Mouse (Mus musculus): ENCODE data around the gene Lmo3.

Lmo3 gene

DNA sequence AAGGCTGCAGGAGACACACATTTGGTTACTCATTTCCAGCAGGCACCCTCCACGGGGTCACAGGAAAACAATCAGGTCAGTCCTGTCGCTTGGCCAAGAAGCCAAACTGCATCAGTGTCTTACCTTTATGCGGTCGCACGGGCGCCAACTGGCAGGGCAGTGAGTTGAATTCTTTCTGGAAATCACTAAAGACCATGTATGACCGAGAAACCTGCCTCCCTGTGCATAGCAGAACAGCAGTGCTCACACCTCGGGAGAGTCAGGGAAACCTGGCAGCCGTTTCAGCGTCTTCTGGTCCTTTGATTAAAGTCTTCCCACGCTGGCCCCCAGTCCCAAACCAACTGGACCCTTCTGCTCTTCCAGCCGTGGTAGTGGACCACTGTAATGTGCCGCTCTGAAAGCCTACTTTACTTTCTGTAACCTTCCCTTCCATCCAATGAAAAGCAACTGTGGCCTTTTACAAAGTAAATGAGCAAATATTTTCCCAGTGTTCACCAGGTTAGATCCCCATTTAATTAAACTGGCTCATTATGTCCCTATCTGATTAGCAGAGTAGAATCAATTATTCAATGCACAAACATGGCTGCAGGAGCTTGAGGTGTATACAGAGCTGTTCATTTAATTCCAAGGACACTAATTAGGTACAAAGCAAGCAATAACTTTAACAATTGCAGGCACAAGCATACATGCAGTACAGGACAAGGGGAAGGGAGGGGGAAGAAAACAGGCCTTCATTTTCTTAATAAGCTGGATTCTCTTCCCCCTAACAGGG, at the start of gene Lmo3:
Gene Lmo3, minus strand, starts transcription at position 235 of the 772 bp plus-strand sequence.
- DNase-seq (ENCODE audit: low read depth, low spot score), result no peak

DNA sequence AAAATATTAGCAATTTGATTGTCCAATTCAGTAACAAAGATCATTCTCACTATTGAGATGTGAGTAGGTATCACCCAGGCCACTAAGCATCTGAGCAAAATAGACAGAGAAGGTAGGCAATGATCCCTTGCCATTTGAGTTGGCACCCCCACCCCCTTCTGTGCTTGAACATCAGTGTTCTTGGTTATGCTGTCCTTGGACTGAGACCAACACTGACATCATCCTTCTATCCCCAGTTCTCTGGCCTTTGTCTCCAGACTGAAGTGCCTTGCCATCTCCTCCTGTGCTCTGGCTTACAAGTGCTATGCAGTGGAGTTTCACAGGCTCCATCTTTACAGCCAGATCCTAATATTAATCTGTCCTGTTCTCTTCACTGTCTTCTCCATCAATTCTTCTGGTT, 39.0 kb upstream of the Lmo3 start:
- no peak for DNase-seq (ENCODE audit: low read depth, low spot score)

DNA sequence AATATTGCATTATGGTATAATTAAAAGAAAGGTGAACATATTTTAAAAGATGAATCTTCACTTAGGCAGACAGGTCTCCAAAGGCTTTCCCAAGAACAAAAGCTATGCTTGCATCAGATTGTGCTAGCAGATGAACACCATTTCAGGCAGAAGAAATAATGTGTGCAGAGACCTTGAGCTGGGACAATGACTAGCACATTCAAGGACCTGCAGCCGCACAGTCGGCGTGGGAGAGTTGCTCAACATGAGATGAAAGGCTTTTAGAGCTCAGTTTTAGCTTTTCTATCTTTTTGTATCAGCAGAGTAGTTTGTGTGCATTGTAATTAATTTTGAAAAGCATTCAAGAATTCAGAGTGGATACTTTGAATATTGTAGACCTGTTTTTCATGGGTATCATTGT, 36.6 kb upstream of the Lmo3 start:
- no peak for DNase-seq (ENCODE audit: low read depth, low spot score)

DNA sequence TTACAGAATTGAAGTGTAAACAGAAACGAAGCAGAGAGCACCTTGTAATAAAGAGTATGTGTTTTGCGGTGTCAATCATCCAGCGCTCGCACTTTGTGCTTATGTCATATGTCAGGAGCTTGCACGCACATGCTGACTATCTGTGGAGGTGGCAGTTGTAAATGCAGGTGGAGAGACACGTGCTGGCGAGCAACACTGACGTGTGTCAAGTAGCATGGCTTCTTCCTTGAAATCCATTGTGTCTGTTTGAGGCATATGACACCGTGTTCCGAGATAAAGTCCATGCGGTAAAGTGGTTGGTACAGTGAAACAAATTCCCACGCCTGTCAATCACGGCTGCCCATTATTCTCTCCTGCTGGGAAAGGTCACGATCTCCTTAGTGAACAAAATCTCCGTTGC, 15.2 kb upstream of the Lmo3 start:
- no peak for DNase-seq (ENCODE audit: low read depth, low spot score)

DNA sequence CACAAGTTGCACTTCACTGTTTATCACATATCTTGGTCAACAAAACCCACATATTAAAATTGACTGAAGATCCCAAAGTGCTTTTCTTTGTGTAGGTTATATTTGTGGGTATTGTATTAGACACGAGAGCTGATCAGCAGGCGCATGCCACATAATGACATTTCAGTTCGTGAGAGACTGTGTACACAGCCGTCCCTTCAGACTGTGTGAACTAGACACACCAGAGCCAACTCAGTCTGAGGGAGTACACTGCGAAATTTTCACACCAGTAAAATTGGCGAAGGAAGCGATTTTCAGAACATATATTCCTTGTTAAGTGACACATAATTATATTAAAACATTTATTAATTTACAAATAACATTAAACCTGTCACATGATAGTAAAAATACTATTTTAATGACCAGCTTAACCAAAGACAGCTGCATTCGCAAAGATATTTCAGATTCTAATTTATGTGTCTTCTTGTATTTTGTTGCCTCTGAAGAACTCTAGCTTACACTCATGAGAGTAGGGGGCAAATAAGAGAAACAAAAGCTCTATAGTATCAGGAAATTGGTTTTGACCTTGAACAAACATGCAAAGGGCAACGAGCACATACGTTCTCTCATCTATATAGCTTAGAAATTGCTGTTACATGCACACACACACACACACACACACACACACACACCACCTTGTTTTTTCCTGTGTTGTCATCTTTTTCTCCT, 14.4 kb upstream of the Lmo3 start:
- no peak for DNase-seq (ENCODE audit: low read depth, low spot score)

DNA sequence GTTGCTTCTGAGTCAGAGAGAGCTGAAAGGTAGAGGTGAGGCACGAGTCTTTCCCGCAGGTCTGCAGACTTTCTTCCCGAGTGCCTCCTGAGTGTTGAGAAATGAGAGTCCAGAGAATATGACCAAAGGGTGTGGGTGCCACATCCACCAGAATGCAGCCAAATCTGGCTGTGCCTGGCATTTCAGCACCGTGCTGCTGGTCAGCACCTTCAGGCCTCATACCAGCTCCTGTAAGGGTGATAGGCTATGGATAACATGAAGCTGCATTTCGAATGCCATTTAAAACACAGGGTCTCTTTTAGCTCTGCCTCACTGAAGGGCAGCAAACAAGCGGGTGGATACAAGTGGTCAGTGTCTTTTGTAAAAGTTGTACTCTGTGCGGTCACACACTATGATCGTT, 1.5 kb upstream of the Lmo3 start:
- no peak for DNase-seq (ENCODE audit: low read depth, low spot score)

GRCm38 (mm10) chr6:138582506-138583000, 785 bp upstream of the Lmo3 start:
- no peak for DNase-seq (ENCODE audit: low read depth, low spot score)

DNA sequence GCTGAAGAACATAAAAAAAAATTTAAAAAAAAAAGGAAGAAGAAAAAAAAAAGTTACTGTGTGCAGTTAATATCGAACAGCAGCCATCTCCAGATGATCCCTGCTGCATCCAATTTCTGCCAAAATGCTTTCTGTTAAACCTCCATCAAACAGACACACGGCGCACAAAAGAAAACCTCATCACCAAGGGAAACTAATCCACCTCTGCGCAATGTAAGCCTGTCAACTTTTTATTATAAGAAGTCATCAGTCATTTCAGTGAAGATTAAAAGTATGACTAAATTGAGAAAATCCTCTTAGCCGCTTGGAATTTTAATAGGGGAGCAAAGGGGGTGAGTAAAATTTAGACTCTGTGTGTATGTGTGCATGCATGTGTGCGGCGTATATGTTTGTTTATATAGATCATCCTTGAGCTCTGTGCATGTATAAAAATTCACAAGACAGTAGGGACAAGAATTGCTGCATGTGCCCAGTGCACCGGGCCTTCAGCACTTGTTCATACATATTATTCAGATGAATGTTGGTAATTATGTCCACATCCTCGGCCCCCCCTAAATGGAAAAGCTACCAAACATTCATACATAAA, 1.2 kb downstream of the Lmo3 start:
- no peak for DNase-seq (ENCODE audit: low read depth, low spot score)

GRCm38 (mm10) chr6:138563416-138563815, 18.4 kb downstream of the Lmo3 start:
- no peak for DNase-seq (ENCODE audit: low read depth, low spot score)

DNA sequence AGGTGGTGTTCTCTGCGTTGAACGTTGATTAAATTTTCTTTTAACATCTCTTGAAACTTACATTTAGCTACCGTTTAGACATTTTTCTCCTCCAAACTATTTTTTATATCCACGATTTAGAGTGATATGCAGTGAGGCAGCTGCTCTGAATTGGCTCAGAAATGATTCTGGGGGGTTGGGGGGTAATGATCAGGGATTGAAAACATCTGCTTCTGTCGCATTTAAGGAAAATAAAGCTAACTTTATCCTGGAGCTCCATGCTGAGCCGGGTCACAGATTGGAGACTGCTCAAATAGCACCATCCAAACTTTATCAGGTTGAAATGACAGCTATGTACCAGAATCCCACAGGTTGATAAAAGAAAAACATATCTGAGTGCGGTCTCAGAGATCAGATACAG, 29.6 kb downstream of the Lmo3 start:
- DNase-seq (ENCODE audit: low read depth, low spot score), result no peak

DNA sequence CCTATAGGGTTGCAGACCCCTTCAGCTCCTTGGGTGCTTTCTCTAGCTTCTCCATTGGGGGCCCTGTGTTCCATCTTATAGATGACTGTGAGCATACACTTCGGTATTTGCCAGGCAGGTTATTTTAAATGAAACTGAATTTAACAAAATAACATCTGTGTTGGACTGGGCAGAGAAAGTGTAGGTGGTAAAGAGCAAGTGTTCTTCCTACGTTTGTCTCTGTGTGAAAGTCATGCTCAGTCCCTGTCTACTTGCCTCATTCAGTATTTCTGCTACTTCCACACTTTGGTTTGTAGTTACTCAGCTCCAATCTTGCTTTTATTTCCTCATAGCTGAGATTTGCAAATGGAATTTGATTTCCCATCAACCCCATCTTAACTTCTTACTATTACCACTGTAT, 46.9 kb downstream of the Lmo3 start:
- DNase-seq (ENCODE audit: low read depth, low spot score), result no peak

DNA sequence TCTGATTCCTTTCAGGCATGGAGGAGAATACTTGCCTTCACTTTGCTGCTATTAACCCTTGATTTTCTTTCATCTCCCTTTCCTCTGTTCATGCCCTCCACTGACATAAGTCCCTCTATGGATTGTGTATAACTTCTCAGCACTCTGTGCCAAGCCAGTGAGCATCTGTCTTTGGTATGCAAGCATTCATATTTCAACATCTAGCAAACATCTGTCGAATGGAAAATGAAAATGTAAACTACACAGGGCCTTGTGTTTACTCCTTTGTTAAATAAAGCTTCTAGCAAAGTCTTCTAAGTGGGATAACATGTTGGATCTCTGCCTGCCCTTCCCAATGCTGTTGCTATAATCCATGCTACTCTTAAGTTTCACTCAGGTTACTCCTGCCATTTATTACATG, 75.1 kb downstream of the Lmo3 start:
- no peak for DNase-seq (ENCODE audit: low read depth, low spot score)

GRCm38 (mm10) chr6:138503946-138504345, 77.8 kb downstream of the Lmo3 start:
- DNase-seq (ENCODE audit: low read depth, low spot score), result no peak

GRCm38 (mm10) chr6:138482834-138483233, 98.9 kb downstream of the Lmo3 start:
- no peak for DNase-seq (ENCODE audit: low read depth, low spot score)

- peak; percentile 16 for DNase-seq (ENCODE audit: low read depth, low spot score)
Observed at GRCm38 (mm10) chr6:138477611-138478010, 104.2 kb downstream of the Lmo3 start.

GRCm38 (mm10) chr6:138469204-138469603, 112.6 kb downstream of the Lmo3 start:
- DNase-seq (ENCODE audit: low read depth, low spot score), result no peak

DNA sequence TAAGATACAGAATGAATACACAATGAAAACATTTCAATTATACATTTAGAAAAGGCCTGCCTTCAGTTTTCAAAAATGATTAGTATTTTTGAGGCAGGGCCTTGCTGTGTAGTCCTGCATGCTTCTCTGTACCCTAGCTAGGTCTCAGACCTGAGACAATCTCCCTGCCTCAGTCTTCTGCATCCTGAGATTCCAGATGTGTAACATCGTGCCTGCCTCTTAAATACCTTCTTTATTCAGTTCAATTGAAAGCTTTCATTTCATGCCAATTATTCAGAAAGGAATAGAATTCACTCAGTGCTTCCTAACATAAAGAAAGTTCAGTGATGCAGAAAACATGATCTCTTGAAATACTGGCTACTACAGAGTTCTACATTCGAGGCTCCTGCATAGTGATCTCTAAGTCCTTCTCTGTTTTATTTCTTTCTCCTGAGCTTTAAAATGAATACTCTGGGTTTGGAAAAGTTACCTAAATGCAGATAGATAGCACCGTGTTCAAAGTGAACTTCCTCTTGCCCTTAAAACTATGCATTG, 137.2 kb downstream of the Lmo3 start:
- no peak for DNase-seq (ENCODE audit: low read depth, low spot score)

- DNase-seq (ENCODE audit: low read depth, low spot score), result no peak
Observed at GRCm38 (mm10) chr6:138437351-138437750, 144.4 kb downstream of the Lmo3 start.

- DNase-seq (ENCODE audit: low read depth, low spot score), result no peak
Observed at GRCm38 (mm10) chr6:138436813-138437212, 145.0 kb downstream of the Lmo3 start.

DNA sequence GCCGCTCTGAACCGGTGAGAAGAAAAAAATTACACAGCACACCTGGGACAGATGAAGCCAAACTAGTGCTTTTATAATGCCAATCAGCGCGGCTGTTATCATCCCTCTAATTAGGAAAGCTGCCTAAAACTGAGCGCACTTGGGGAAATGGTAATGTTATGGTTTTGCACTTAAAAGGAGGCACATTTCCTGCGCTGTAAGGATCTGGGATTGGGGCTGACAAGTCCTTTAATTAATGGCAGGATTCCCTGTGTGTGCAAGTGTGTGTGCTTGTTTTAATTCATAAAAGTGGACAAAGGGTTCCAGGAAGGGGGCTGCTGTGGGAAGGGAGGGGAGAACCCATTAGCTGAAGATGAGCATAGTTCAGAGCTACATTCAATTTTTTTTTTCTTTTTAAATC, 154.4 kb downstream of the Lmo3 start:
- no peak for DNase-seq (ENCODE audit: low read depth, low spot score)

DNA sequence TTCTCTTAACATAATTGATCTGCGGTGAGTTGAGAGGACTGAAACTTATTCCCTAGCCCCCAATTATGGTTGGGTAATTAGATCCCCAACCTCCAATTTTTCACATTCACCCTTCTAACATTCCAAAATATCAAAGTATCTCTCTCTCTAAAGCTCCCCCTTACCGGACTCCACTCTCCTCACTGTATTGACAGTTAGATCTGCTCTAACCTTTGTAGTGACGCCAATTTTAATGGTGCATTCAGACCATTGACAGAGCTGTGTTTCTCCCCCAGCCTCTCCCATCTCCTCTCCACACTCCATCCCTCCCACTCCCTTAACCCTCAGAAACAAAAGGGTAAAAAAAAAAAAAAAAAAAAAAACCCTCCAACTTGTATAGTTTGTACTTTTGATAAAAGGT, 154.9 kb downstream of the Lmo3 start:
- no peak for DNase-seq (ENCODE audit: low read depth, low spot score)

DNA sequence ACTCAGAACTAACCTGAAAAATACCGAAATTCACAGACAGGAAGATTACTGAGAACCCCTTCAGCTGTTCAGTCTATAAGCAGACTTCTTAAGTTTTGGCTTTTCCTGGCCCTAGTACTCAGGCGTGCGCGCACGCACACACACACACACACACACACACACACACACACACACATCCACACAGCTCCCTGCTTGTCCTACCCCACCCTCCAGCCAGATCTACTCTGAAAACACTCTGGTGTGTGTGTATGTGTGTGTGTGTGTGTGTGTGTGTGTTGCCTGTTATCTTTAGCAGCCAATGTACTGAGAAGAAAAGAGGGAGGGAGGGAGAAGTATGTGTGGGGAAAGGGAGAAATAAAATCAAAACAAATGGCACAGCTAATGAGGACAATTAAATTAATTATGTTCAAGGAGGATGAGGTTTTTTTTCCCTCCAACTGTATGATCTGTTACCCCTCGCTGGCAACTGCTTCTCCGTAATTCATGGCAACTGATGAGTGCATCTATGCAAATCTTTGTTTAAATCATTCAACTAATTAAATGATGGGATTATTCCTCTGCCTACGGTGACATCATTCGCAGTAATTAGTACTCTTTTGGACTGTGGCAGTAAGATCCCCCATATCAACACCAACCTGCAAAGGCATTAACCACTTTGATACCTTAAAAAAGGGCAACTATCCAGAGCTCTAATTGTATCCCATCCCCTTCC, 157.1 kb downstream of the Lmo3 start:
- no peak for DNase-seq (ENCODE audit: low read depth, low spot score)

Data from brain, embryonic 18.5 days (tissue).